Mouse (Mus musculus) embryonic fibroblast, embryonic 13.5 days (primary cell): Measurements from ENCODE around the gene Slc25a30. TPM values are rescaled to one million over a fixed set of nuclear protein-coding genes. Genes with fewer than 3 reads are reported as not detected.
A peak's percentile ranks its signal among the peaks of the same experiment; 100 is the strongest.
"Not testable (repeated sequence)": the region's sequence is repeated elsewhere in the genome, so short reads cannot be mapped to it uniquely, and the experiment has no call there.

Source experiments
- H3K27ac ChIP-seq: 2 replicates; pipeline ENCODE4 v1.5.1; 2012; ENCODE audit warnings: low read length, control low read depth, inconsistent platforms; ENCODE audit not compliant: insufficient read depth
- H3K4me1 ChIP-seq: 2 replicates; pipeline ENCODE4 v1.6.1; 2011; ENCODE audit warnings: low read length; ENCODE audit not compliant: control insufficient read depth, insufficient read depth
- H3K4me3 ChIP-seq: 2 replicates; pipeline ENCODE4 v1.5.1; 2011; ENCODE audit warnings: mild to moderate bottlenecking, control low read depth, low read length; ENCODE audit not compliant: insufficient read depth
- CTCF ChIP-seq: IDR thresholded peaks from 2 replicates; pipeline ENCODE4 v1.5.1; 2011; ENCODE audit warnings: mild to moderate bottlenecking, control low read depth, low read length, moderate library complexity, borderline replicate concordance; ENCODE audit not compliant: insufficient read depth
- POLR2A ChIP-seq: IDR thresholded peaks from 2 replicates; pipeline ENCODE4 v1.6.1; 2011; ENCODE audit warnings: low read depth, mild to moderate bottlenecking, control low read depth, low read length, moderate library complexity
- polyA plus RNA-seq: library from polyadenylated mRNA; stranded (reverse); fragments of >200 nt; gene quantifications from 2 replicates; pipeline ENCODE4 v1.2.4, GENCODE M21; 2011; ENCODE audit warnings: low read depth; ENCODE audit not compliant: missing spikeins, insufficient read length

Slc25a30 gene
- polyA plus RNA-seq = 22.3 and 23.8 TPM in 2 replicates

DNA sequence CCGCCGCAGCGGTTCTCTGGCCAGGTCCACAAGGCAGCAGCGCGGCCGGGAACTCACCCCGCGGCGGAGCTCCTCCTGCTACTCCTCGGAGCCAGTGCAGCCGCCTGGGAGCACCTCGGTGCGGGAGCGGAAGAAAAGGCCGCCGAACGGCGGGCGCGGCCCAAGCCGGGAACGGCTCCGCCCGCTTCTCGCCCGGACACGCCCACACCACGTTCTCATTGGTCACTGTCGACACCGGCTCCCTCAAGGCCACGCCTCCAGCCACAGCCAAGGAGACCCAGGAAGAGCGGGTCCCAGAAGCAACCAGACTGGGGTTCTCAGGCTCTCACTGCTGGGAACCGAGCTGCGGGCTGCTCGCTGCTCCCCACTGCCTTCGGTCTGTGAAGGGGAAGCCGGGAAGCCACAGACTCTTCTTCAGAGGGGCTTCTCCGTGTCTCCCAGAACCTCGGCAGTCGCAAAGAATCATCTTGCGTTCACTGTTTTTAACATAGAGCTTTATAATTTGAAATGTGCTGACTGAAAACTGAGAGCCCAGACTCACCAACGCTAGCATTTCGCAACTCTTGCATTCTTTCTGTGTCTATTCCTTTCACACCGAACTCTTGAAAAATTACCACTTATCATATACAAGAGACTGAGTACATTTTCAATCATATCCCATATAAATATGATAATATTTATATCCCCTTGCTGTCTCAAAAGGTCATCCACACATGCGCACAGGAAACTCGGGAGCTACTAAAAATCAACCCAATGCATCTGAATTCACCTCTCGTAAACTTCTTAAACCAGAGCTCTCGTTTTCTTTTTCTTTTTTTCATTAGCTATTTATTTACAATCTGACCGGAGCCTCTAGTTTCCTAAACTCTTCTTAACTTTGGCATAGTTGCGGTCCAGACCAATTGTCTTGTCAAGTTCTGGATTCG, at the start of gene Slc25a30:
Slc25a30 (minus strand) TSS at position 170 of the 926 bp plus-strand sequence.
- Histone ChIP-seq H3K27ac (0 out of 2 replicates have a peak within 1 kb of the TSS, but pooled peaks have one; percentile 55), H3K4me3 (peak within 1 kb of the TSS; percentile 87), H3K4me1 (0 out of 2 replicates have a peak, but pooled peaks cover 2% of the 10 kb centered on the region)
- TF ChIP-seq POLR2A (peak; percentile 90), CTCF (no peak)

DNA sequence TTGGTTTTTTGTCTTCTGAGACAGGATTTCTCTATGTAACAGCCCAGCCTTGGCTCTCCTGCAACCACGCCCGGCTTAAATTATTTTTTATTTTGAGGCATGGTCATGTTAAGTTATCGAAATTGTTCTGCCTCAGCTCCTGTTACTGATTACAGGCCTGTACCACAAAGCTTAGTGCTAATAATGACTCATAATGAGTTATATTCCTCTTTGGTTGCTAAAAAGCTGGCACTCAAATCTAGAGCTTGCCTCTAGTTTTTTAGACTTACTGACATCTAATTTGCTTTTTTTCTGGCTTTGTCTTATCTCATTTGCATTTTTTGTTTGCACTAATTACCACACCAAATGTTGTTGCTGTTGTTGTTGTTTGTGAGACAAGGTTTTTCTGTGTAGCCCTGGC, 49.7 kb upstream of the Slc25a30 start:
- H3K27ac ChIP-seq = peak overlapping the region; percentile 19; the same call in 1 of the 2 replicates
- H3K4me3 ChIP-seq = no peak overlapping the region
- peaks cover 2% of the 10 kb centered on the region; the same call in 1 of the 2 replicates for H3K4me1 ChIP-seq
- TF ChIP-seq POLR2A (no peak), CTCF (no peak)

DNA sequence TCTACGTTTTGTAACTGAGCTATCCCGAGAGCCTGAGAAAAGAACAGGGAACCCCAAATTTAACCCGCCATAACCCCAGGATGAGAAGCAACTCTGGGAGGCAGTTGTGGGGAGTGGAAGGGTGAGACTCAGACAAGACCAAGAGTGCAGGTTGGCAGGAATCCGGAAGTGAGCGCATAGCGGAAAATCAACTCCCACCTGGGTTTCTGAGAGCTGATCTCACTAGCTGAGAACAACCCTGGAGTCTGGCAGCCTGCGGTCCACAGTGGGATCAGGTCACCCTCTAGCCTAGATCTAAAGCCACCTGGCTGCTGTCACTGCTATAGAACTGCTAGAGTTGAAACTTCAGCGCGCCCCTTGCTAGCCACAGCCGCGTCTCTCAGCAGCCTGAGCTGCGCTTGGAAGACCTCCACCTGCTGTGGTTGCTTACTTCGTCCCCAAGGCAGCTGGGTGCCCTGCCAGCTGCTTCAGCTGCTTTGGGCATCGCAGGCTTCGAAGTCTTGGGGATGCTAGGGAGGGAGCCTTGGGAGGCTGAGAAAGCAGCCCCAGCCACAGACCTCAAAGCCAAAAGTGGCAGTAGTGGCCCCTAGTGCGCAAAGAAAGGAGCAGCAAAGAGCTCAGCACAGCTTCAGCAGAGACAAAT, 48.0 kb upstream of the Slc25a30 start:
- Histone ChIP-seq H3K4me3 (peak overlapping the region; percentile 38), H3K4me1 (peaks cover 2% of the 10 kb centered on the region; the same call in 1 of the 2 replicates), H3K27ac (peak overlapping the region; percentile 98)
- TF ChIP-seq POLR2A (no peak; the same call in 1 of the 2 replicates), CTCF (no peak)

DNA sequence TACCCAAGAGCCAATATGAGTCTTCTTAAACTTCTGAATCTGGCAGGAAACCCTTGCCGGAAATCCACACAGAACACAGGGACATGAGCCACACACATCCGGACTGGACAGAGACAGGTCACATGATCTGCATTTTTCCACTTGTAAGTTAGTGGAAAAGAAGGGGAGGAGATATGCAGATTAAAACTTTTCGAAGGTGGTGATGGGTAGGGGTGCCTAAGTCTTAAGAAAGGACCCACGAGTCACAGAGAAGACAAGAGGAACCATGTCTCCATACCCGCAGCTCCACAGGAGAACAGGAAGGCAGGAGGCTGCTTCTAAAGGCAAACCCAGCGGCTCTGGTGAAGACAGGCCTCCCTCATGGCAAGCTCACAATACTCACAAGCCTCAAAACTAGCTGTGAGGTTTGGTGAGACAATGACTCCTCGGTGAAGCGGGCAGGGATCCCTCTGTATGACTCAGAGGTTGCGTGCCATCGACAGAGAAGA, 47.5 kb upstream of the Slc25a30 start:
- H3K4me3 ChIP-seq = peak overlapping the region; percentile 38
- H3K27ac ChIP-seq = peak overlapping the region; percentile 98
- H3K4me1 ChIP-seq = peaks cover 2% of the 10 kb centered on the region; the same call in 1 of the 2 replicates
- TF ChIP-seq POLR2A (peak; percentile 81), CTCF (no peak)

DNA sequence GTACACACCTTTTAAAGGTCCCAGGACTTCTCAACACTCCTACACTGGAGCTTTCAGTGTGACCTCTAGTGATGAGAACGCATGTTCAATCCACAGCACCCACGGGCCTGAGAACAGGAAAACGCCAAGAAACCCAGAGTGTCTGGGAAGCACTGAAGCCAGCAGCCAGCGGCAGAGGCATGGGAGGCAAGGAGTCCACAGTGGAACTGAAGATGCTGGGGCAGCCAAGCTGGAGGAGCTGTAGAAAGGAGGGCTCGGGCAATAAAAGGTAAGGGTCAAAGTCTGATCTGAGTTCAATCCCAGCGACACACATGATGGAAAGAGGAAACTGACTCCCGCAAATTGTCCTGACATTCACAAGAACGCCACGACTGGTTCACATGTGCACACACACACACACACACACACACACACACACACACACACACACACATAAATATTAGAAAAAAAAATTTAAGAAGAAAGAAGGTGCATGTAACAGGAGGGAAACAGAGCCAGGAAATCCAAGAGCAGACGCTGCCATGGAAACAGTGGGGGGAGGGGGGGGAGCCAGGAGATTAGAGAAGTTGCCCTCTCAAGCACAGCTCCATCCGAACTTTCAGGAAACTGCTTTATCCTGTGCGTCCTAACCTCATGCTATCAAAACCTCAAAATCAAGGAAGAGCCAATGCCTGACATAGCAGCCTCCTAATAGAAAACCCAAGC, 46.9 kb upstream of the Slc25a30 start:
- Histone ChIP-seq H3K4me1 (peaks cover 2% of the 10 kb centered on the region; the same call in 1 of the 2 replicates), H3K4me3 (peak overlapping the region; percentile 27), H3K27ac (peak overlapping the region; percentile 98)
- TF ChIP-seq CTCF (no peak), POLR2A (no peak)

DNA sequence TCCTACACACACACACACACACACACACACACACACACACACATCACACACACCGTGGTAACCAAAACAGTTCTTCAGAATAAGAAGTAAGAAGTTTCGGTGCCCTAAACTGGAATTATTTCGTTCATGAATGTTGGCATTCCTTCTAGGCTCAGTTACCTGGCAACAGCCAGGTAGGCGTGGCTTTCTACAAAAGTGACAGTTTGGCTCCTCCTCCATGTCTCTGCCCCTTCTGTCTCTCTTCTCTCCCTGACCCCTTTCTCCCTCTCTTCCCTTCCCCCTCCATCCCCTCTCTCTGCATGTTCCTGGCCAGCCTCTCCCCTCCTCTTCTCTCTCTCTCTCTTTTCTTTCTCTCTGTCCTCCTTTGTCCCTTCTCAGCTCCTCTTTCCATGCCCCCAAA, 46.1 kb upstream of the Slc25a30 start:
- H3K27ac ChIP-seq = peak overlapping the region; percentile 98
- TF ChIP-seq CTCF (no peak), POLR2A (no peak)
- H3K4me3 ChIP-seq = peak overlapping the region; percentile 27; the same call in 1 of the 2 replicates
- H3K4me1 ChIP-seq = peaks cover 7% of the 10 kb centered on the region; the same call in 1 of the 2 replicates

DNA sequence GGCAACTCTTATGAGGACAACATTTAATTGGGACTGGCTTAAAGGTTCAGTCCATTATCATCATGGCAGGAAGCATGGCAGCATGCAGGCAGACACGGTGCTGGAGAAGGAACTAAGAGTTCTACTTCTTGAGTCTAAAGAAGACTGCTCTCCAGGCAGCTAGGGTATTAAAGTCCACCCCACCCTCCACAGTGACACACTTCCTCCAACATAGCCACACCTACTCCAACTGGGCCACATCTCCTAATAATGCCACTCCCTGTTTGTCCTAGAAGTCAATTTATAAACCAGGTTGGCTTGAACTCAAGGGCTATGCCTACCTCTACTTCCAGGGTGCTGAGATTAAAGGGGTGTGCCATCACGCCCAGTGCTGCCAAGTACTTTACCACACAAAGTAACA, 45.2 kb upstream of the Slc25a30 start:
- H3K27ac ChIP-seq = no peak overlapping the region
- no peak overlapping the region for H3K4me3 ChIP-seq
- peaks cover 6% of the 10 kb centered on the region; the same call in 1 of the 2 replicates for H3K4me1 ChIP-seq
- TF ChIP-seq POLR2A (no peak), CTCF (no peak)

GRCm38 (mm10) chr14:75829817-75830216, 43.0 kb upstream of the Slc25a30 start:
- peak overlapping the region; percentile 97 for H3K27ac ChIP-seq
- H3K4me3 ChIP-seq, H3K4me1 ChIP-seq: not testable (repeated sequence)

DNA sequence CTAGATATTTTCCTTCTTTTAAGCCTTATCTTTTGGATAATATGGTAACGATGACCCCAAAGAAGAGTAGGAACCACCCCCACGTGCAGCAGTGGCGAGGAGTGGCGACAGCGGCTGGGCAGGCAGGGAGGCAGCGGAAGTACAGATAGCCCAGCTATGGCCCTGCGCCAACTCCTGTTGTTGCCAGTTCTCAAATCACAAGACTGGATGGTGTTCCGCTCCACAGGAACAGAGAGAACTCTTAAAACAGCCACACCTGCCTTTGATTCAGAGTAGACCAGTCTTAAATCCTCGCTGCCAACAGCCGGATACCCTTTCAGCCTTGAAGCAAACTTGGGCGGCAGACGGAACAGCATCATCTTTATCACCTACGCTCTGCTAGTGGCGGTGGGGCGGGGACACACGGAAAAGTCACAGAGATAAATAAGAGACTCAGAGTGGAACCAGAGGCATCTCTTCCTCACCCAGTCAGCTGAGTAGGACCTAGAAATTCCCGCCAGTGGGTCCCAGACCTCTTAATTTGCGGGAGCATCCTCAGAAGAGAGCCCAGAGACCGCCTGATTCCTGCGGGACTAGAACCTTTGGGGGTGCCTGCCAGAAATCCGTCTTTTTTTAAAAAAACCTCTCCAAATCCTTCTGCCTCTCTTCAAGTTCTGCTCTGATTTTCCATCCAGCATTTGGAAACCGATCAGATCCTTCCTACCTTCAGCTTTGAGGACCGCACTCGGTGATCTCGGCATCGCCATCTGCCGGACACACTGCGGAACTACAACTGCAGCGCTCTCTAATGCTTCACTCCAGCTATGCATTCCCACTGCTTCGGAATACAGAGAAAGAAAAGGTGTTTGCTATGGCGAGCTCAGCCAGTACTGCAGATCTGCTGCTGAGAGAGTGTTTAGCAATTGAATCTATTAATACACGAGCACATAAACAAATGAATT, 42.3 kb upstream of the Slc25a30 start:
- Histone ChIP-seq H3K4me3 (peak overlapping the region; percentile 5; the same call in 1 of the 2 replicates), H3K4me1 (peaks cover 5% of the 10 kb centered on the region; the same call in 1 of the 2 replicates), H3K27ac (peak overlapping the region; percentile 96)
- TF ChIP-seq POLR2A (no peak; the same call in 1 of the 2 replicates), CTCF (peak; percentile 94)
